Mouse (Mus musculus) gastrocnemius, postnatal 14 days (tissue): ENCODE data around the gene 2210407C18Rik. TPM values are rescaled to one million over a fixed set of nuclear protein-coding genes. Genes with fewer than 3 reads are reported as not detected.

Experiments
- DNase-seq: peaks from one replicate; pipeline ENCODE4 v3.0.0; 2021; ENCODE audit warnings: mixed read lengths
- intact Hi-C: fragments of 180-260 bp; cut with DNase I; formaldehyde crosslinking; loops from one replicate; pipeline ENCODE4 v1.15.1; 2025; ENCODE audit warnings: low total_unique reads
- total RNA-seq, 2 experiments: library from RNA; stranded (reverse); gene quantifications; 2 replicates each; pipeline ENCODE4 v1.2.3; 2021

The 2210407C18Rik gene
- total RNA-seq, 2 experiments from 2014 or later = not detected

DNA sequence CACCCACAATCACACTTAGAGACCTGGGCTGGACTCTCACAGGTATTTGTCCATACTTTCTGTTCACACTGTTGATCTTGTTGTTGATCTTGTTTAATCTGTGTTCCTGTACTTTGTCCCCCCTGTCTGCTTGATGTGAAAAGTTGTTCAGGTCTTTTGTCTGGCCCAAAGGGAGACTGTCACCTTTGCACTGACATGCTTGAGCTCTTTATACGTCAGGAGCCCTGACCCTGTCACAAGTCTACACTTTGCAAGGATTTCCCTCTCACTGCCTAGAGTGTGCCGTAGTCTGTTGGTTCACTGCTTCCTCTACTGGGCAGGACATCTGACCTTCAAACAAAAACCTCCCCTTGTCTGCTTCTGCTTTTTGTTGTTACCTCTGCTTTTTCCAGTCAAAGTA lies 11.2 kb downstream of the 2210407C18Rik start:
- intact Hi-C loops = no loop called here

DNA sequence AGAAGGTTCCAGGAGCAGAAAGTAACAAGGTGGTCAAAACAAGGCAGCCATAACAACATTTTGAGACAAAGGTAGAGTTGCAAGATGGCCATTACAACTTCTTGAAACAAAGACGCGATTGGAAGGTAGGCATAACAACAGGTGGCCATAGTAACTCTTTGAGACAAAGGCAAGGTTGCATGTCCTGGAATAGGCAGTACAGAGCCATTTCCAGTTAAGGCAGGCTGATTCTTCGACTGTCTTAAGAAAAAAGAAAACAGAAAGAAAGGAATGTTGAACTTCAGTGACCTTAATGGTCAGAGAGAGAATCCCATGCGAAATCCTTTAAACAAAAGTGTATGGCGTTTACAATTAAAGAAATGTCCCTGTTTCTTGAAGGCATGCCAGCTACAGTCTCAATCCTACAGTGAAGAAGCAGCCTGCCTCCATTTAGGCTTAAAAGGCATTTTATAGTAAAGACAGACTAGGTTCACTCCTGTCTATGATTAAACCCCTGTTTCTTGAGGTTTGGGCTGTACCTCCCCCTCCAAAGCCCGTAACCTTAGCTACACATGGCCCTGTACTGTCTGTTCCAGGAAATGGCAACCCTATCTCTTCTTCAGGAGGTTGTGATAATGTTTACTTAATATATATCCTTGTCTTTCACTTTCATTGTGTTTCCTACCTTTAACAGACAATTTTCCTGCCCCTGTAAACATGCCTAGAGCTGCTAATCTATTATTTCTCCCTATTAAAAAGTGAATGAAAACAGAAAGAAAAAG lies 12.9 kb downstream of the 2210407C18Rik start:
- intact Hi-C loops = no loop called here
- DNase-seq = no peak

More for the DNA sequence above, 11.2 kb downstream of the 2210407C18Rik start:
- DNase-seq = no peak

DNA sequence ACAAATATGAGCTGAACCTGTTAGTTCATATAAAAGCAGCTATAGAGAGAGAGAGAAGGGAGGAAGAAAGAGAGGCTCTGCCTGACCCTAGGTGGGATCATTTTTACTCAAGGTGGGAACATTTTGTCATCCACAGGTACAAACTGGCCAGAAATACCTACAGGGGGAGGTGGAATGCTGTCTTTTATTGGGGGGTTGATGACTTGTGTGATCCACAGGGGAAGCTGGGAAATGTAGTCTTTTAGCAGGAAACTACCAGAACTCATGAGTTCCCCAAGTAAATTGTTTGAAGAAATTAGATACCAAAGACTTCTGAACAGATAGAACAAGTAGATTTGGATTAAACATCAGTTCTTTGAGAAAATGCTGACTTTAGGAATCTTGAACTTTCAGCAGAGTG lies 13.8 kb downstream of the 2210407C18Rik start:
- no peak for DNase-seq
- intact Hi-C loops = no loop called here

DNA sequence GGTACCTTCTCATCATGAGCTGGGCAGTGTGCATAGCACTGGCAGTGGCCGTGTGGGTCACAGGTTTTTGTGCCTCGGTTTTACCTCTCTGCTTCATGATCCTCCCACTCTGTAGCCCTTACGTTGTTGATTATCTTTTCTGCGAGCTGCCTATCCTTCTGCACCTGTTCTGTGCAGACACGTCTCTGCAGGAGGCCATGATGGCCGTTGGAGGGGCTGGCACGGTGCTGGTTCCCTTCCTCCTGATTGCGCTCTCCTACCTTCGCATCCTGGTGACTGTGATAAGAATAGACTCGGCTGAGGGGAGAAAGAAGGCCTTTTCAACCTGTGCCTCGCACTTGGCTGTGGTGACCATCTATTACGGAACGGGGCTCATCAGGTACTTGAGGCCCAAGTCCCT lies 18.0 kb downstream of the 2210407C18Rik start:
- DNase-seq = no peak
- intact Hi-C loops = no loop called here

DNA sequence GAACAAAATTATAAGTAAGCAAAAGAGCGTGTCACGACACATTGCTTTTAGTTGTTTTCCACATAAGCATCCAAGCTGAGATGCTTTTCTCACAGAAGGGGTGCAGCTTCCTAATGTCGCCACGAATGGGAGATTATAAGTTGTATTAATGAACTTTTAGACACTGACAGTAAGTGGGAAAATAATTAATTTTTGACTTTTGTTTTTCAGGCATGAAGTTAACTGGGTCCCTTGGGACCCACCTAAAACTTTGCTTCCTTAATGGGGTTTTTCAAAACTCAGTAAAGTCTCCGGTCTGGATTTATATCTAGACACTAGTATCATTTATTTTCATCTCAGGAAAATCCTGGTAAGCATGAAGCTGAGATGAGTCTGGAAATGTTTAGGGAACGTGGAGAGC lies 21.1 kb downstream of the 2210407C18Rik start, which contains the start of gene Olfr324:
Olfr324 (plus strand) TSS at position 301 of the 400 bp plus-strand sequence.
- intact Hi-C loops = no loop called here
- no peak for DNase-seq

DNA sequence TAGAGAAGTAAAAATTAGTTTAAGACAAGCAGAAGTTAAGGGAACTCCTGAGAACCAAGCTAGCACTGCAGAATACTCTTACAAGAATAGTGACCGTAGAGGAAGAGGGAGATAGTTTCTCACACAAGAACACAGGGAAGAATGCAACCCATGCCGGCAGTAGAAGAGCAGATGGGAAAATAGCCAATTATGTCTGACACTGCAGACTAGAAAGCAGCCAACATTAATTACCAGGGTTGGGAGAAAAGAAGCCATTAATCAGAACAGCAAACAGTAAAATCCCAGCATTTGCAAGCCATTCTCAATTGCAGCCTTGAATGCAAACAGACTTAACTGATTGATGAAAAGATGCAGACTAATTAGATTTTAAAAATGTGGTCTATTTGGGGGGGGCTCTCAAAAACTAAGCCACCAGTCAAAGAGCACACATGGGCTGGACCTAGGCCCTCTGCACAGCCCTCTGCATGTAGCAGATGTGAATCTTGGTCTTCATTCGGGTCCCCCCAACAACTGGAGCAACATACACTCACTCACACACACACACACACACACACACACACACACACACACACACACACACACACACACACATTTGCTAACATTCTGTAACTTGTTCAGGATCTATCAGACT lies 27.1 kb downstream of the 2210407C18Rik start:
- intact Hi-C loops = loop anchor here (5.0 kb wide), 1 partner anchor 186 kb away; no protein-coding TSS in a partner anchor

DNA sequence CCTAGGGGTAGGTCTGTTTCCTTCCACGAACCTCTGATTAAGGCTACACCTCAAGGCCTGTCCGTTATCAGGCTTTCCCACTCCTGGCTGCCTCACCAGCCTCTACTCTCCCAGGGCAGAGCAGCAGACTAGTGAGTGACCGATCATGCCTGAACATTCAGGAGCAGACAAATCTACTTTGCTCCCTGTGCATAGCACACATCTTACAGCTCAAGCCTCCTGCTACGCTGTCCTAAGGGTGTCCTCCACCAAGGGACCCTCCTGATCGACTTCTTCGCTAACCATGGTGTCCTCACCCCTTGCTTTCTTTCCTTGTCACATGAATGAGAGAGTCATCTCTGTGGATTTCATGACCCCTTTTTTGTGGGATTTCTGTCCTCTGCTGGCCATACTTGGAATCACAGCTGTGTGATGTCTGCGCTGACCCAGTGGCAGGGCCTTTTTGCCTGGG lies 28.0 kb downstream of the 2210407C18Rik start:
- intact Hi-C loops = loop anchor here (5.0 kb wide), 1 partner anchor 186 kb away; no protein-coding TSS in a partner anchor
- DNase-seq = peak; percentile 38

More for the DNA sequence above, 27.1 kb downstream of the 2210407C18Rik start:
- DNase-seq = no peak

DNA sequence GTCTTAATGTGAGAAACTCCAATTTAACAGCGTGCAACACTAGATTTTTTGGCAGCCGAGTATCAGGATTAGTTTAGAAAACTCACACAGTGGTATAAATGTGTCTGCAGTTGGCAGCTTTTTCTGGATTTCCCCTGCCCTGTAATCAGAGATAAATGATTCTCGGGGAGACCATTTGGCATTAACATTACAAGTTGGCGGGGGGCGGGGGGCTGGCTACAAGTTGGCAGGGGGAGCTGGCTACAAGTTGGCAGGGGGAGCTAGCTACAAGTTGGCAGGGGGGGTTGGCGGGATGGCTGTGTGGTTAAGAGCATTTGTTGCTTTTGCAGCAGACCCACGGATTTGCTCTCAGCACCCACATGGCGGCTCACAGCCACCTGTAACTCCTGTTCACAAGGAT lies 37.2 kb downstream of the 2210407C18Rik start:
- intact Hi-C loops = no loop called here
- no peak for DNase-seq

DNA sequence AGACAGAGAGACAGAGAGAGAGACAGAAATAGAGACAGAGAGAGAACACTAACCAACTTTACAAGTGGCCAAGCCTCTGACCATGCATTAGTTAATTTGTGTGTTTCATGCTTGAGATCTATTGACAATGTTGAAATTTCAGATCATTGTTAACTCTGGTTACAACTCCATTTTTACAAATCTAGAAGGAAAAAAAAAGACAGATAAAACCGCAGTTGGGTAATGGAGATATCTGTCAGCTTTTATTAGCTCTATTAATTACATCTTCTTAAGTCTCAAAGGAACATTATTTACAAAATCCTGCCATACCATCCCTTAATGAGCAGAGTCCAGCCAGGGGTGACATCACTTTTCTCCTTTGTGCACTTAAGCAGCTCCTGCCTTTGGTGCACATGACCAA lies 38.4 kb downstream of the 2210407C18Rik start, which contains the start of gene Olfr325:
Olfr325 (plus strand) TSS at position 301 of the 400 bp plus-strand sequence.
- no peak for DNase-seq
- intact Hi-C loops = no loop called here

DNA sequence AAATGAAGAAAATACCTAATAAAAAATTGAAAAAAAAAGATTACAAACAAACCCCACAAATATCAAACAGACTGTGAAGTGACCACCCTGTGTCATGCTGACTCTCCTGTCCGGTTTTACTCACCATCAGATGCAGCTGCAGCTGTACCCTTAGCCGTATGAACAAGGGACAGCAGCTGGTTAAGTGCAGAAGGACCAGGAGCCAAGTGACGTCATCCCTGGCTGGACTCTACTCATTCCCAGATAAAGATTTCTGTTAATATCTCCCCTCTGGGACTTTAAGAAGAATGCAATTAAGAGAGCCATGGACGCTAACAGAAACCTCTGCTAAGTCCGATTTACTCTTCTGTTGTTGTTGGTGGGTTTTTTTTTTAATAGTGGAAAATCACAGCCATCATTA lies 45.5 kb downstream of the 2210407C18Rik start, which contains the start of gene Olfr224:
Olfr224 (minus strand) TSS at position 149 of the 400 bp plus-strand sequence.
- intact Hi-C loops = no loop called here

More for the DNA sequence above, 45.5 kb downstream of the 2210407C18Rik start, which contains the start of gene Olfr224:
- DNase-seq = peak; percentile 64

Other genes with a start within 250 kb of the 2210407C18Rik start
- not detected for gene Lypd8, start 237.0 kb downstream of the 2210407C18Rik start, total RNA-seq
- not detected for gene 1810065E05Rik, start 195.0 kb downstream of the 2210407C18Rik start, total RNA-seq
- not detected for gene Gm12253, start 183.5 kb downstream of the 2210407C18Rik start, total RNA-seq
- gene Lypd9, start 163.2 kb downstream of the 2210407C18Rik start, total RNA-seq = not detected
- not detected for gene Olfr30, start 153.8 kb downstream of the 2210407C18Rik start, total RNA-seq
- not detected for gene Olfr332, start 123.5 kb downstream of the 2210407C18Rik start, total RNA-seq
- not detected for gene Olfr331, start 113.5 kb downstream of the 2210407C18Rik start, total RNA-seq
- gene Olfr330, start 81.2 kb downstream of the 2210407C18Rik start, total RNA-seq = not detected
- not detected for gene Olfr329-ps, start 69.7 kb downstream of the 2210407C18Rik start, total RNA-seq
- under 1 TPM in 1 of 2 experiments, not detected in 1; 0.07 TPM for gene Olfr328, start 60.4 kb downstream of the 2210407C18Rik start, total RNA-seq
- not detected for gene Olfr224, start 45.5 kb downstream of the 2210407C18Rik start, total RNA-seq
- not detected for gene Olfr325, start 38.3 kb downstream of the 2210407C18Rik start, total RNA-seq
- not detected for gene Olfr324, start 21.0 kb downstream of the 2210407C18Rik start, total RNA-seq
- not detected for gene Olfr323, start 14.4 kb upstream of the 2210407C18Rik start, total RNA-seq
- not detected for gene Trim58, start 24.4 kb upstream of the 2210407C18Rik start, total RNA-seq
- gene Olfr322, start 42.7 kb upstream of the 2210407C18Rik start, total RNA-seq = not detected
- not detected for gene Olfr320, start 65.0 kb upstream of the 2210407C18Rik start, total RNA-seq
- gene Olfr319, start 83.1 kb upstream of the 2210407C18Rik start, total RNA-seq = not detected
- not detected for gene Olfr318, start 107.9 kb upstream of the 2210407C18Rik start, total RNA-seq
- gene Olfr317, start 123.1 kb upstream of the 2210407C18Rik start, total RNA-seq = not detected
- gene Olfr316, start 136.7 kb upstream of the 2210407C18Rik start, total RNA-seq = not detected
- gene Olfr315, start 157.1 kb upstream of the 2210407C18Rik start, total RNA-seq = not detected
- gene Olfr314, start 166.9 kb upstream of the 2210407C18Rik start, total RNA-seq = not detected
- not detected for gene Fam183b, start 185.9 kb upstream of the 2210407C18Rik start, total RNA-seq
- gene Olfr313, start 198.9 kb upstream of the 2210407C18Rik start, total RNA-seq = not detected
- not detected for gene Olfr312, start 213.2 kb upstream of the 2210407C18Rik start, total RNA-seq
- gene Olfr311, start 223.2 kb upstream of the 2210407C18Rik start, total RNA-seq = not detected
- gene Gm12258, start 231.1 kb upstream of the 2210407C18Rik start, total RNA-seq = 1 to 10 TPM; 1.3 to 1.7 TPM